ENCODE assay signal across 17 mouse cellular contexts in the genomic region with DNA sequence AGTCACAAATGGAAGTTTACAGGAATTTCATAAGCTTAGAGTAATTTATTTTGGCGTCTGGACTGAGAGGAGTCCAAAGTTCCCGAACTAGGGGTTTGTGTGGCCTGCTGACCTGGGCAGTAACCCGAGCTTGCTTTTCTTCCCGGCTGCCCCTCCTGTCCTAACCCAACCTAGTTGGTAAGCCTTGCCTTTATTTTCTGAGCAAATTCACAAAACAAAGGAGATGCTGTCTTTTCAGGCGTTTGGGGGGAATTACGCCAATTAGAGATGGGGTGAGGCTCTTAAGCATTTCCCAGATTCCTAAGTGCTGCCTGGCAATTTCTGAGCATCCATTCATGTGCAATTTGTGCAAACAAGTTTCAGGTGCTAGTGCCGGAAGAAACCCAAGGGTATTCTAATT. TPM values are rescaled to one million over a fixed set of nuclear protein-coding genes. Genes with fewer than 3 reads are reported as not detected.
DNase-seq lines count a peak whose midpoint lies in the region; ATAC-seq and TF ChIP-seq lines count a peak whose summit lies in the region.
"Had no signal": no experiment of that assay in that cellular context is flagged by ENCODE, and none has a peak within 500 bp of the region (broad histone marks: within the 10 kb centered on the region; RNA-seq: fewer than 3 reads in every experiment).

No protein-coding gene starts in this region.

- H3K9me3 ChIP-seq in hindbrain, embryonic 14.5 days (ENCODE audit: control insufficient read depth, low read length): no peaks in the 10 kb centered on the region
- H3K9me3 ChIP-seq in hindbrain, embryonic 11.5 days (ENCODE audit: control insufficient read depth, low read length): no peaks in the 10 kb centered on the region
- H3K9me3 ChIP-seq in ES-Bruce4 (replicated peaks; ENCODE audit: control insufficient read depth, insufficient read depth, low read length, poor library complexity, severe bottlenecking): no peaks in the 10 kb centered on the region; the same call in 1 of the 2 replicates
- H3K9me3 ChIP-seq: heart, embryonic 12.5 days; midbrain, embryonic 12.5 days; neural tube, embryonic 13.5 days had no signal

- TF ChIP-seq POLR2A in ES-Bruce4 (IDR thresholded peaks at IDR 0.05; ENCODE audit: insufficient read depth, low read length): no peak

- intact Hi-C loops in left cerebral cortex, postnatal 25 days (cut with DNase I): no loop called here

- H3K4me2 ChIP-seq in hindbrain, embryonic 14.5 days (replicated peaks): no peak overlapping the region
- no peak overlapping the region for H3K4me2 ChIP-seq in hindbrain, embryonic 11.5 days (replicated peaks; ENCODE audit: low read depth, low read length)
- H3K4me2 ChIP-seq: heart, embryonic 12.5 days; midbrain, embryonic 12.5 days; neural tube, embryonic 13.5 days had no signal

- no peak for TF ChIP-seq CTCF in ES-Bruce4 (IDR thresholded peaks at IDR 0.05; ENCODE audit: low read depth, low read length)

- H3K27me3 ChIP-seq in hindbrain, embryonic 14.5 days (ENCODE audit: control insufficient read depth, insufficient read depth, low read length): no peaks in the 10 kb centered on the region
- H3K27me3 ChIP-seq in hindbrain, embryonic 11.5 days (ENCODE audit: control insufficient read depth, insufficient read depth, low read length): no peaks in the 10 kb centered on the region
- no peaks in the 10 kb centered on the region for H3K27me3 ChIP-seq in ES-Bruce4 (ENCODE audit: control insufficient read depth, insufficient read depth, low read length, poor library complexity, severe bottlenecking)
- H3K27me3 ChIP-seq: heart, embryonic 12.5 days; midbrain, embryonic 12.5 days; neural tube, embryonic 13.5 days; Patski had no signal

- peak; percentile 72 for TF ChIP-seq EP300 in ES-Bruce4 (IDR thresholded peaks at IDR 0.05; ENCODE audit: insufficient read depth, low read depth, low read length)

- no peaks in the 10 kb centered on the region for H3K36me3 ChIP-seq in hindbrain, embryonic 14.5 days (replicated peaks; ENCODE audit: control insufficient read depth, insufficient read depth)
- H3K36me3 ChIP-seq in hindbrain, embryonic 11.5 days (ENCODE audit: control insufficient read depth, insufficient read depth, low read length): no peaks in the 10 kb centered on the region
- no peaks in the 10 kb centered on the region for H3K36me3 ChIP-seq in ES-Bruce4 (ENCODE audit: control insufficient read depth, insufficient read depth, low read length, poor library complexity, severe bottlenecking)
- H3K36me3 ChIP-seq: heart, embryonic 12.5 days; midbrain, embryonic 12.5 days; neural tube, embryonic 13.5 days had no signal

- no peak overlapping the region for H3K4me3 ChIP-seq in hindbrain, embryonic 14.5 days (replicated peaks; ENCODE audit: low read length)
- no peak overlapping the region for H3K4me3 ChIP-seq in hindbrain, embryonic 11.5 days (ENCODE audit: low read depth, low read length)
- H3K4me3 ChIP-seq in ES-Bruce4 (ENCODE audit: low read depth, low read length): no peak overlapping the region
- H3K4me3 ChIP-seq: heart, embryonic 12.5 days; midbrain, embryonic 12.5 days; neural tube, embryonic 13.5 days had no signal

- ATAC-seq in hindbrain, embryonic 14.5 days (ENCODE audit: low FRiP score): no peak
- no peak for ATAC-seq in hindbrain, embryonic 11.5 days (ENCODE audit: low FRiP score)
- no peak for ATAC-seq in megakaryocyte-erythroid progenitor cell, adult 5-6 weeks (replicated peaks; ENCODE audit: low FRiP score, low TSS enrichment, poor library complexity, severe bottlenecking)
- ATAC-seq: Patski had no signal

- H3K9ac ChIP-seq in hindbrain, embryonic 14.5 days: no peak overlapping the region
- H3K9ac ChIP-seq in hindbrain, embryonic 11.5 days (ENCODE audit: low read depth, low read length): no peak overlapping the region
- no peak overlapping the region for H3K9ac ChIP-seq in ES-Bruce4 (ENCODE audit: low read depth, poor library complexity, severe bottlenecking)
- H3K9ac ChIP-seq: heart, embryonic 12.5 days; liver, embryonic 14.5 days; midbrain, embryonic 12.5 days; neural tube, embryonic 13.5 days had no signal

- WGBS in hindbrain, embryonic 14.5 days: 17% methylated on average over 7 of the region's 7 CpGs
- WGBS in hindbrain, embryonic 11.5 days: 22% methylated on average over 7 of the region's 7 CpGs

- H3K4me1 ChIP-seq in hindbrain, embryonic 14.5 days (replicated peaks; ENCODE audit: control insufficient read depth, insufficient read depth, low read length): no peaks in the 10 kb centered on the region
- no peaks in the 10 kb centered on the region for H3K4me1 ChIP-seq in hindbrain, embryonic 11.5 days (replicated peaks; ENCODE audit: control insufficient read depth, insufficient read depth, low read length)
- H3K4me1 ChIP-seq in ES-Bruce4 (ENCODE audit: control insufficient read depth, insufficient read depth, low read length): peaks cover 2% of the 10 kb centered on the region
- H3K4me1 ChIP-seq: heart, embryonic 12.5 days had no signal

- no peak for DNase-seq in hindbrain, embryonic 14.5 days (ENCODE audit: low spot score)
- no peak for DNase-seq in hindbrain, embryonic 11.5 days (ENCODE audit: low spot score)
- peak; percentile 31 for DNase-seq in embryo, embryonic 9.5 days (ENCODE audit: extremely low spot score)
- DNase-seq in forelimb bud, embryonic 11.5 days (ENCODE audit: low read depth, low spot score): peak; percentile 55
- DNase-seq in spleen, postnatal 36 days (ENCODE audit: low spot score in 2 of 2): no peak
- DNase-seq in left cerebral cortex, postnatal 25 days (ENCODE audit: low spot score in 2 of 2): no peak
- DNase-seq: adrenal gland, postnatal 14 days; cerebellum, adult 11 months; gastrocnemius, postnatal 10 days; right cerebral cortex, postnatal 25 days had no signal

- H3K27ac ChIP-seq in hindbrain, embryonic 14.5 days: 0 out of 2 replicates have a peak overlapping the region, but pooled peaks have one; percentile 17
- no peak overlapping the region for H3K27ac ChIP-seq in hindbrain, embryonic 11.5 days (ENCODE audit: low read depth, low read length)
- H3K27ac ChIP-seq in ES-Bruce4 (ENCODE audit: insufficient read depth, low read length): peak overlapping the region; percentile 82
- H3K27ac ChIP-seq: liver, embryonic 14.5 days; midbrain, embryonic 12.5 days had no signal

RNA-seq across cellular contexts. Expression of gene Gna14, which starts 55.9 kb away (rescaled TPM):
- polyA plus RNA-seq in hindbrain, embryonic 14.5 days (2014; fragmentation: Nextera tagmentation; extraction: Ambion mirVana): 0.78 and 1.2 TPM in 2 replicates
- 0.28 and 1.2 TPM in 2 replicates for polyA plus RNA-seq in hindbrain, embryonic 11.5 days (2014; fragmentation: Nextera tagmentation; extraction: Ambion mirVana)
- 0.94 and 1.5 TPM in 2 replicates for polyA plus RNA-seq in ES-Bruce4 (2011; ENCODE audit: insufficient read depth, insufficient read length, low read depth, missing spikeins)
- total RNA-seq in megakaryocyte-erythroid progenitor cell, adult 5-6 weeks (2014; fragmentation: Nextera tagmentation): 12.5 and 19.1 TPM in 2 replicates
- total RNA-seq in megakaryocyte-erythroid progenitor cell, adult 5-6 weeks (2017): 12.7 and 14.1 TPM in 2 replicates
- total RNA-seq in left cerebral cortex, postnatal 25 days (2021): under 1 TPM; 0.09 to 0.21 TPM

Comparison
In these comparisons a context has a peak if more than half of its experiments do, and no peak if none do; other contexts are left out.
1. DNase-seq: peak in embryo, embryonic 9.5 days (single experiment) and forelimb bud, embryonic 11.5 days (single experiment); none in hindbrain, embryonic 14.5 days (single experiment), hindbrain, embryonic 11.5 days (single experiment), spleen, postnatal 36 days (0 of 2) and left cerebral cortex, postnatal 25 days (0 of 2).